Mouse (Mus musculus) adrenal gland, postnatal 10 days (tissue): Measurements from ENCODE around the gene Rab3a. TPM values are rescaled to one million over a fixed set of nuclear protein-coding genes. Genes with fewer than 3 reads are reported as not detected.

Experiments
- DNase-seq: peaks from one replicate; pipeline ENCODE4 v3.0.0; 2021; ENCODE audit warnings: mixed read lengths
- total RNA-seq, 2 experiments: library from RNA; stranded (reverse); gene quantifications; 2 replicates each; pipeline ENCODE4 v1.2.3; 2021

Rab3a gene
- total RNA-seq, 2 experiments from 2014 or later: 53.3 to 53.9 TPM

- DNase-seq: no peak
Observed at GRCm38 (mm10) chr8:70742176-70742575, 12.3 kb upstream of the Rab3a start.

GRCm38 (mm10) chr8:70742981-70743655 lies 11.4 kb upstream of the Rab3a start:
- no peak for DNase-seq

GRCm38 (mm10) chr8:70743656-70744590 lies 10.6 kb upstream of the Rab3a start:
- DNase-seq: peak; percentile 83

GRCm38 (mm10) chr8:70744806-70745205 lies 9.7 kb upstream of the Rab3a start:
- DNase-seq: no peak

- no peak for DNase-seq
Observed at GRCm38 (mm10) chr8:70745691-70746220, 8.7 kb upstream of the Rab3a start.

GRCm38 (mm10) chr8:70746676-70747075 lies 7.8 kb upstream of the Rab3a start:
- no peak for DNase-seq

GRCm38 (mm10) chr8:70747211-70747890 lies 7.1 kb upstream of the Rab3a start:
- DNase-seq: no peak

- no peak for DNase-seq
Observed at GRCm38 (mm10) chr8:70748246-70749096, 6.0 kb upstream of the Rab3a start.

- no peak for DNase-seq
Observed at GRCm38 (mm10) chr8:70749097-70749674, 5.3 kb upstream of the Rab3a start.

- DNase-seq: no peak
Observed at GRCm38 (mm10) chr8:70750128-70750680, 4.3 kb upstream of the Rab3a start.

GRCm38 (mm10) chr8:70752000-70752764 lies 2.3 kb upstream of the Rab3a start:
- peak; percentile 89 for DNase-seq

GRCm38 (mm10) chr8:70753151-70753550 lies 1.3 kb upstream of the Rab3a start:
- peak; percentile 87 for DNase-seq

GRCm38 (mm10) chr8:70754871-70755660 lies 587 bp downstream of the Rab3a start:
- DNase-seq: peak; percentile 76

- peak; percentile 46 for DNase-seq
Observed at GRCm38 (mm10) chr8:70755661-70756475, 1.4 kb downstream of the Rab3a start.

GRCm38 (mm10) chr8:70756476-70757040 lies 2.1 kb downstream of the Rab3a start:
- DNase-seq: no peak

- peak; percentile 62 for DNase-seq
Observed at GRCm38 (mm10) chr8:70757523-70758307, 3.2 kb downstream of the Rab3a start.

GRCm38 (mm10) chr8:70758308-70758615 lies 3.8 kb downstream of the Rab3a start:
- DNase-seq: no peak
